Mouse (Mus musculus) embryo, embryonic 9.5 days (tissue): Measurements from ENCODE around the gene Far2.
A peak's percentile ranks its signal among the peaks of the same experiment; 100 is the strongest.
"Not testable (repeated sequence)": the region's sequence is repeated elsewhere in the genome, so short reads cannot be mapped to it uniquely, and the experiment has no call there.

Experiments used
- DNase-seq: peaks from one replicate; pipeline ENCODE4 v3.0.0-alpha.2; 2017; ENCODE audit errors: extremely low spot score

Far2 gene

GRCm38 (mm10) chr6:148117696-148118095 is 70.6 kb downstream of the Far2 start:
- DNase-seq: no peak

DNA sequence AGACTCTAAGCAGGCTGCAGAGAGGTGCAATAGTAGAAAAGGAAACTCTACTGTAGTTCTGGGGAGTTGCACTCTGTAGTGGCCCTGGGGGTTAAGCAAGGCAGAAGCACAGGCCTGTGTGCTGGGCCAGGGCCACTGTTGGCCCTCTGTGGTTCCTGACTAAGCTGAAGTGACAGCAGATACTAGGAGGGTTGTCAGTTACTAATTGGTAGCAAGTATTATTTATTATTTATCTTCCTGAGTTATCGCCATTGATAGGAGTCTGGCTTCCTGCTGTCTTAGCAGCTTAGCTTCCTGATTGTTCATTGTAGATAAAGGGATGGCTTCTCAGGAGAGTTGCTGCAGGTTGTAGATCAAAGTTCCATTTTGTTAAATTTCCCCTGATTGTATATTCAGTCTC is 73.6 kb downstream of the Far2 start:
- no peak for DNase-seq

DNA sequence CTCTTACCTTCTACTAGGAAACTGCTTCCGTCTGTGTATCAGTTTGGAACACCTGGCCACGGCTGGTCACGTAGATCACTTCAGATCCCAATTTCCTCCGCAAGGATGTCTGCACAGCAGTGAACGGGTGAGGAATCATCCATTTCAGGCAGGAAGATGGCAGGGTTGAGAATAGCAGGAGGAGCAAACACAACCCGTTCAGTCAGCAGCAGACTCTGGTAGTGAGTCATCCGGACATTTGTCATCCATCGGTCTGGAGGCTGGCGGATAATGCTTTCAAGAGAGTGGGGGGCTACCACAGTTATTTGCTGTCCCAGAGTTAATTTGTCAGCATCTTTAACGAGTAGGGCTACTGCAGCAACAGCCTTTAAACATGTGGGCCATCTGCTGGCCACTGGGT is 79.8 kb downstream of the Far2 start:
- not testable (repeated sequence) for DNase-seq

DNA sequence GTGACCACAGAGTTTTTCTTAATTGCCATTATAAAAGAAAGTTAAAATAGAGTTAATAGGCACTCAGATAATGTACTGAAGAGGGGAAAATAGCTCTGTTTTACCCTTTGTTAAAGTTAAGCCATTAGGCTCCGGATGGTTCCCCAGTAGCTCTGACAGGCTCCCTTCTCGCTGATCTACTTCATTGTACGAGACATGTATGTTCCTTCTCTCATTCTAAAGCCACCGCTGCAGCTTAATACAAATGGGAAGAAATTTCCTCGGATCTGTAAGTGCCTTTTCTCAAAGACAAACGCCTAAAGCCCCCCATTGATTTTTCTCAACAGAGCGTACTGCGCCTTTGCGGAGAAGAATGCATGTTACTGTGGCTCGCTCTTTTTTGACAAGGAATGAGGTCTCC is 85.3 kb downstream of the Far2 start:
- DNase-seq: no peak

DNA sequence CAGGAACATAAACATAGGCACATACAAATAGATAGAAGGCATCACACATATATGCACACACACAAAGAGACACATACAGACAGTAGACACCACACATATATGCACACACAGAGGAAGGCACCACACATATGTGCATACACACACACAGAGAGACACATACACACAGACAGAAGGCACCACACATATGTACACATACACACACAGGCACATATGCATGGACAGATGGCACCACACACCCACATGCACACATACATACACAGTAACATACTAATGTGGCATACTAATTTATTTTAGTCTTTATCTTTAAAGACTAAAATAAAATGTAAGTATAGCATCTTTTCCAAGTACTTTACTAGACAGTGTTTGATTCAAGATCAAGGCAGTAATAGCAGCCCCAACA is 86.5 kb downstream of the Far2 start:
- no peak for DNase-seq

GRCm38 (mm10) chr6:148135769-148136382 is 88.8 kb downstream of the Far2 start:
- peak; percentile 70 for DNase-seq

GRCm38 (mm10) chr6:148139288-148139995 is 92.4 kb downstream of the Far2 start:
- DNase-seq: no peak

- DNase-seq: no peak
These were observed 94.8 kb downstream of the Far2 start for GRCm38 (mm10) chr6:148141874-148142273.

DNA sequence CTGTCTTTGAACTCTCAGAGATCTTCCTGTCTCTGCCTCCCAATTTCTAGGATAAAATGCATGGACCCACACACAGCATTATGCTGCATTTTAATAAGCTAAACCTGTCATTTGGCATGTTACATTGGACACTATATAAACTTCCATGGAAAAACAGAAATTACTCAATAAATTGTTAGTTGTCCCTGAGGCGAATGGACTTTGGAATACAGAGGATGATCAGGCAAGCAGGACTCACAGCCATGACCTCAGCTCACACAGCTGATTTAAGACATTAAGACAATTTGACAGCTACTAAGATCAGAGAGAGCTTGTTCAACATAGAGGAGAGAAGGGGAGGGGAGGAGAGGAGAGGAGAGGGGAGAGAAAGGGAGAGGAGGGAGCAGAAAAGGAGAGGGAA is 95.4 kb downstream of the Far2 start:
- DNase-seq: no peak

DNA sequence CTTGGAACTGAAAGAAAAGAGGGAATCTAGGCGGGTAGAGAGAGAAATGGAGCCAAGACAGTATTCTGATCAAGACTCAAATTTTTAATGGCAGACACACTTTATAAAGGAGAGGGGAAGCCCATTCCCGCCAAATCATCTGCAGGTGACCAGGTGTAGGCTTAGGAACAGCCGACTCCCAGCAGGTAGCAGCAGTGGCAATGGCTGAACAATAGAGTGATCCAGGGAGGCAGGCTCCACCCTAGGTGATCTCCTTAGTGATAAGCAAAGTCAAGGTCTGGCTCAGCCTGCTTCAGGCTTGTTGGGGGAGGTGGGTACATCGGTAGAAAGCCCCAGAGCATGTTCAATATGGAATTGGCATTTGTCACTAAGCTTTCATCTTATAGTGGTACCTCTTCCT is 105.2 kb downstream of the Far2 start:
- DNase-seq: not testable (repeated sequence)

DNA sequence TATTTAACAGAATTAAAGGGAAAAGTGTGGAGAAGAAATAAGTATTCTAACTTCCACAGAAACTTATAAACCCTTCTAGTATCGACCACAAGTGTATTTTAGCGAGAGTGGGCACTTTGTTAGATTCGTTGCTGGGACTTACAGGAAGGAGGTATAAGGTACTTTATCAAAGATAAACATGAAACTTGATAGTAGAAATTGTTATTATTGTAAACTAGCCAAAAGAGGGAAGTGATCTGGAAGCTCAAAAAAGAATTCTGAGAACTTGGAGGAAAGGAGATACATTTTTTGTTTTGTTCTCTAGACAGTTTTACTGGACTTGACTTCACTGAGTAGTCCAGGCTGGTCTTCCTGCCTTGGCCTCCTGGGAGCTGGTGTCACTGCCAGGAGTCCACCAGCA is 125.8 kb downstream of the Far2 start:
- DNase-seq: no peak

GRCm38 (mm10) chr6:148185694-148186093 is 138.6 kb downstream of the Far2 start:
- no peak for DNase-seq

DNA sequence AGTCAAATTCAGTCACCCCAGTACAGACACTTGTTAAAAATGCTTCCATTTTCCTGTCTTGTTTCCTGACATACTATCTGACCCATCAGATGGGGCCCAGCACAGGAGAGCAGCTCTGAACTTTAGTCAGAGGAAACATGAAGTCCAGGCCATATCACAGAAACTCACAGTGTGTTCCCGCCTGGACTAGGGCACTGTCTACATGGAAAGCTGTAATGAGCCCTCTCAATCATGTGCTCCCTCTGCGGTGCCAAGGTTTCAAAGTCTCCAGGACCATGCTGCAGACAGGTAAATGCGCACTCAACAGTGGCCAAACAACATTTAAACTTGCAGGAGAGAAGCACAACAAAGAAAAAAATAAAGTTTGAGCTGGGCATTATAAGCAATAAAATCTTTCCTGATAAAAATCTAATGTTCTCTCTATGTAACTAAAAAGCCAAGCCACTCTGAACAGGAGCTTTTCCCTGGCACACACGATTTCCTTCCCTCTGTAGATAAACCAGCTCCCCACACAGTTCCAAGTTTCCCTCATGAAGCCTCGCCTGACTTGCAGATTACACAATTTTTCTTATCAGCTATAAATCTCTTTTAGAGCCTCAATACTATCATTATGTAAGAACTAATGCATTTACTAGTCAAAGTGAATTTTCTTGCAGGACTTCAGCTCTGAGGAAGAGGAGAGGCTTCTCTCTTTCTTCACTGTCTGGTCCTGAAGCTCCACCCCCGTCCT is 147.1 kb downstream of the Far2 start:
- DNase-seq: no peak

- no peak for DNase-seq
These were observed 152.1 kb downstream of the Far2 start for GRCm38 (mm10) chr6:148199177-148199576.

- DNase-seq: no peak
These were observed 152.7 kb downstream of the Far2 start for GRCm38 (mm10) chr6:148199729-148200128.

- DNase-seq: no peak
These were observed 158.1 kb downstream of the Far2 start for GRCm38 (mm10) chr6:148205134-148205533.

- no peak for DNase-seq
These were observed 160.5 kb downstream of the Far2 start for GRCm38 (mm10) chr6:148207522-148207921.

DNA sequence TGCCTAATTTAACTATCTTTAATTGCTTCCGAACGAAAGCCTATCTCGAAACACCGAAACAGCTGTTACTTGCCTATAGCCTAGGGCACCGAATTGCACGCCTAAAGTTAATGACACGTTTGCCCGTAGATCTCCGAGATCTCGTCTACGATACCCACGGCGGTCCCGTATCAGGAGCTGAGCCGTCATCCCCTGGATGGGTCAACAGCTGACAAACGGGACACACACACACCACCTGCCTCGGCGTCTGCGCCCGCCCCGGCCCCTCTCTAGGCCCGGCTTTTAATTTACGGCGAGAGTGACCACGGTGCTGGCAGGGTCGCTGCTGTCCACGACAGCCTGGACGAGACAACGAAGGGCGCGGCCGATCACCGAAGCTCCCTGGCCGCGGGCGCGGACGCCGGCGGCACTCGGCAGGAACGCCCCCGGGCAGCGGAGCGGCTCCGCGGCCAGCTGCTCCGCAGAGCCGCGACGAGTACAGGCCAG is 164.4 kb downstream of the Far2 start:
- no peak for DNase-seq

DNA sequence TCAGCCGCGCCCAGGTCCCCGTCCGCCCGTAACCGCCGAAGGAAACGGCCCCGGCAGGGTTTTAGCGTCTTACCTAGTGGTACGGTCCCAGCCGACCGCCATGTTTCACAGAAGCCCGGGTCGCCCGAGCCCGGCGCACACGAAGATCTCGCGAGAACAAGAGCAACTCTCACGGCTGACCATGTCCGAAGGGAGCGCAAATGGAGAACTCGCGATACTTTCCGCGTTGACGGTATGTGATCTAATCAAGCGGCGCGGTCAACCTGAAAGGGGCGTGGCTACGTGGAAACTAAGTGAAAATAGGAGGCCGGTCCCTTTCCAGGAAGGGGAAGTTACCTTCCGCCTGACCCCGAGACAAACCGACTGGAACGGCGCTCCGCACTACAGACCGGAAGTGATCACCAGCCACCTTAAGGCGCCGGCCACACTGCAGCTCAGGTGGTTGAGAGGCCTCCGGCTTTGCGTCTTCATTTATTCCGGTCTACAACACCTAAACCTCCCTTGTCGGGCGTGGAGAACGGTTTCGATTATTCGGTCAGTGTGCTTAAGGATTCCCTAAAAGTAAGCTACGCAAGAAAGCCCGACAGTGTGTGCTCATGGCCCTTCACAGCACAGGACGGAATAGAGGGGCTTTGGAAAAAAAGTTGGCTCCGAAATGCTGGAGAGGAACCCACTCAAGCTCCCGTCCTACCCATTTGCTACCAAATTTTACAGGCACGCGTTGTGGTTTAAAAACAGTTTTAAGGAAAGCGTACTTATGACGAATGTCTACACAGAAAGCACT is 165.0 kb downstream of the Far2 start, which contains the start of gene Ergic2:
Gene Ergic2 (minus strand): TSS at position 478 of the 784 bp plus-strand sequence.
- peak; percentile 95 for DNase-seq

GRCm38 (mm10) chr6:148214765-148215164 is 167.7 kb downstream of the Far2 start:
- DNase-seq: peak; percentile 56

DNA sequence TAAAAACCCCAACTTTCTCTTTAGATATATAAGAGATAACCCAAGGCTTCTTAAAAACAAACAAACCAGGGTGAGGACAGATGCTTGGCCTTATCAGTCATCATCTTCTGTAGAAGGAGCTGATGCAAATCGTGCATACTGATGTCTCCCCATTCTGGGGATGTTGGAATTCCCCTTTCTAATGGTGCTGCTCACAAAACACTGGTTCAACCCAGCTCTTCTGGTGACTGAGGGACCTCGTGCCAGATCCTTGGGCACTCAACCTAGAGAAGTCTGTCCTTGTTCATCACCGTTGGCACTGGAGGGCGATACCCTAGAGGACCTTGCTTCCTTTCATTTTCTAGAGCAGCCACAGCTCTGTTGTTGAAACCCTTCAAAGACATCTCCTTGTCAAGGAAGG is 169.7 kb downstream of the Far2 start:
- no peak for DNase-seq
